Mouse (Mus musculus) cerebellum, adult (tissue): ENCODE measurements at regions not wholly inside any gene's neighbourhood (a gene's known extent, or its start where the extent isn't known, plus 50 kb on each side); places are given as distances from the start of the nearest gene placed in this dataset.

Experiments
- ATAC-seq: cut with Nextera tagmentation; 2 replicates; pipeline ENCODE4 v1.9.2; 2017; ENCODE audit warnings: mild to moderate bottlenecking, moderate library complexity, mixed read lengths; ENCODE audit not compliant: insufficient number of reproducible peaks, low FRiP score, low TSS enrichment

- no peak for ATAC-seq
Measured at GRCm38 (mm10) chr4:142588418-142589083, 349.4 kb upstream of the Kazn start.

- ATAC-seq, result no peak
Measured at GRCm38 (mm10) chr4:142587345-142588035, 348.3 kb upstream of the Kazn start.

- ATAC-seq, result no peak
Measured at GRCm38 (mm10) chr4:142578536-142578935, 339.3 kb upstream of the Kazn start.

GRCm38 (mm10) chr4:142577519-142577918, 338.3 kb upstream of the Kazn start:
- no peak for ATAC-seq

- ATAC-seq, result no peak
Measured at GRCm38 (mm10) chr4:142574528-142574927, 335.3 kb upstream of the Kazn start.

- no peak for ATAC-seq
Measured at GRCm38 (mm10) chr4:142570712-142571111, 331.5 kb upstream of the Kazn start.

GRCm38 (mm10) chr4:142568556-142568955, 329.4 kb upstream of the Kazn start:
- ATAC-seq, result no peak

- no peak for ATAC-seq
Measured at GRCm38 (mm10) chr4:142554716-142555115, 315.5 kb upstream of the Kazn start.

GRCm38 (mm10) chr4:142545871-142546270, 306.7 kb upstream of the Kazn start:
- no peak for ATAC-seq

- ATAC-seq, result no peak
Measured at GRCm38 (mm10) chr4:142545187-142545586, 306.0 kb upstream of the Kazn start.

GRCm38 (mm10) chr4:142544736-142545135, 305.5 kb upstream of the Kazn start:
- no peak for ATAC-seq

- no peak for ATAC-seq
Measured at GRCm38 (mm10) chr4:142539200-142539750, 300.1 kb upstream of the Kazn start.

- no peak for ATAC-seq
Measured at GRCm38 (mm10) chr4:142527080-142527479, 287.9 kb upstream of the Kazn start.

- ATAC-seq, result no peak
Measured at GRCm38 (mm10) chr4:142517478-142518455, 278.6 kb upstream of the Kazn start.

GRCm38 (mm10) chr4:142514751-142515150, 275.6 kb upstream of the Kazn start:
- no peak for ATAC-seq

- no peak for ATAC-seq
Measured at GRCm38 (mm10) chr4:142509386-142509785, 270.2 kb upstream of the Kazn start.

- no peak for ATAC-seq
Measured at GRCm38 (mm10) chr4:142506383-142507211, 267.4 kb upstream of the Kazn start.

- ATAC-seq, result no peak
Measured at GRCm38 (mm10) chr4:142503761-142504160, 264.6 kb upstream of the Kazn start.

- no peak for ATAC-seq
Measured at GRCm38 (mm10) chr4:142501177-142501576, 262.0 kb upstream of the Kazn start.

GRCm38 (mm10) chr4:142500541-142500940, 261.3 kb upstream of the Kazn start:
- ATAC-seq, result no peak
